33 mouse cellular contexts compared by ENCODE assay signal in the genomic region with DNA sequence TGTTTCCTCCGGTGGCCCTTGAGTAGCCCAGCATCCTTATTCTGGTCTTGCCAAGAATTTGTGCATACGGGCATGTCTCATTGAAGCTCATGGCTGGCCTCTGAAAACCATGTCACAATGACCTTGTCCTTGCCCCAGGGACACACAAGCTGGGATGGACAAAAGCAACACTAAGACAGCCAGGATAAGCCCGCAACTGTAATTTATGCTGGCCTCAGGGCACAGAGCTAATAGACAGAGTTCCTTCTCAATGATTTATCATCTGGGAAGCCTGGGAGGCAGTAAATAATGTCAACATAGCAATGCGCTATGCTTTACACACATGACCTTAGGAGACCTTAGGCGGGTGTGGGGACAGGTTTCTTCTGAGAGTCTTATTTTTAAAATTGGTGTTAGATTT. TPM values are rescaled to one million over a fixed set of nuclear protein-coding genes. Genes with fewer than 3 reads are reported as not detected.
A peak's percentile ranks its signal among the peaks of the same experiment; 100 is the strongest.
DNase-seq lines count a peak whose midpoint lies in the region; ATAC-seq lines count a peak whose summit lies in the region.
"Had no signal": no experiment of that assay in that cellular context is flagged by ENCODE, and none has a peak within 500 bp of the region (broad histone marks: within the 10 kb centered on the region; RNA-seq: fewer than 3 reads in every experiment).

No protein-coding gene starts in this region.

- no peaks in the 10 kb centered on the region for H3K27me3 ChIP-seq in midbrain, embryonic 12.5 days
- no peaks in the 10 kb centered on the region for H3K27me3 ChIP-seq in midbrain, embryonic 16.5 days (ENCODE audit: control insufficient read depth, insufficient read depth, low read depth, low read length)
- H3K27me3 ChIP-seq: Patski had no signal

- H3K9ac ChIP-seq in midbrain, embryonic 12.5 days (replicated peaks), result no peak overlapping the region
- H3K9ac ChIP-seq in midbrain, embryonic 16.5 days (ENCODE audit: low read depth, low read length), result no peak overlapping the region

- H3K4me3 ChIP-seq in midbrain, embryonic 12.5 days, result no peak overlapping the region
- H3K4me3 ChIP-seq in midbrain, embryonic 16.5 days (ENCODE audit: low read depth, low read length), result no peak overlapping the region
- H3K4me3 ChIP-seq: heart, embryonic 10.5 days had no signal

- H3K4me2 ChIP-seq in midbrain, embryonic 12.5 days (replicated peaks), result no peak overlapping the region
- no peak overlapping the region for H3K4me2 ChIP-seq in midbrain, embryonic 16.5 days (ENCODE audit: low read length)

- 81% methylated on average over 5 of the region's 5 CpGs for WGBS in midbrain, embryonic 12.5 days
- 74% methylated on average over 5 of the region's 5 CpGs for WGBS in midbrain, embryonic 16.5 days

- H3K4me1 ChIP-seq in midbrain, embryonic 12.5 days, result no peaks in the 10 kb centered on the region
- H3K4me1 ChIP-seq in midbrain, embryonic 16.5 days (ENCODE audit: control insufficient read depth, insufficient read depth, low read length), result no peaks in the 10 kb centered on the region

- peak overlapping the region; percentile 20; the same call in 1 of the 2 replicates for H3K27ac ChIP-seq in midbrain, embryonic 12.5 days (replicated peaks)
- no peak overlapping the region for H3K27ac ChIP-seq in midbrain, embryonic 16.5 days (ENCODE audit: low read length)
- H3K27ac ChIP-seq: heart, embryonic 10.5 days; kidney, postnatal 0 days had no signal

- peaks cover 38% of the 10 kb centered on the region for H3K36me3 ChIP-seq in midbrain, embryonic 12.5 days
- peaks cover 26% of the 10 kb centered on the region for H3K36me3 ChIP-seq in midbrain, embryonic 16.5 days (ENCODE audit: control insufficient read depth, insufficient read depth, low read length)

- peak; percentile 35 for DNase-seq in embryo, embryonic 11 days
- no peak for DNase-seq in embryo, embryonic 10 days (ENCODE audit: low spot score)
- peak; percentile 64 for DNase-seq in adrenal gland, postnatal 10 days
- DNase-seq in fat pad, adult 2 months (ENCODE audit: extremely low read depth, low read depth, low spot score), result peak; percentile 86
- no peak for DNase-seq in frontal cortex, adult 2 months (ENCODE audit: extremely low spot score in 1 of 2, low spot score in 1 of 2)
- no peak for DNase-seq in layer of hippocampus, adult 18-20 months (ENCODE audit: low spot score in 2 of 2)
- DNase-seq: cerebellum, adult 2 months; cerebellum, postnatal 25 days; heart, postnatal 4 days; layer of hippocampus, postnatal 36 days; lung, postnatal 4 days; thymus, adult 18-20 months; thymus, postnatal 4 days had no signal

- no peak for ATAC-seq in midbrain, embryonic 12.5 days (ENCODE audit: low FRiP score, low read depth)
- no peak for ATAC-seq in midbrain, embryonic 16.5 days
- ATAC-seq: intestine, postnatal 0 days; Patski had no signal

- H3K9me3 ChIP-seq in midbrain, embryonic 12.5 days, result no peaks in the 10 kb centered on the region
- H3K9me3 ChIP-seq in midbrain, embryonic 16.5 days (replicated peaks; ENCODE audit: control insufficient read depth, low read length, poor library complexity, severe bottlenecking), result no peaks in the 10 kb centered on the region

RNA-seq across cellular contexts. Expression of a gene that starts 28.7 kb away (rescaled TPM):
- polyA plus RNA-seq in midbrain, embryonic 12.5 days (2016; fragmentation: Nextera tagmentation; extraction: Ambion mirVana), result 3.7 and 5.1 TPM in 2 replicates
- 6.8 and 7.5 TPM in 2 replicates for polyA plus RNA-seq in midbrain, embryonic 16.5 days (2015; fragmentation: Nextera tagmentation; extraction: Ambion mirVana)
- 10 to 100 TPM; 14.1 to 15.7 TPM for total RNA-seq in adrenal gland, postnatal 10 days (2021)
- polyA plus RNA-seq in frontal cortex, adult 2 months (2012; rRNA removed), result 7.7 and 9.3 TPM in 2 replicates
- total RNA-seq in layer of hippocampus, adult 18-20 months (2021), result 1 to 10 TPM; 4.4 to 7.0 TPM

RNA-seq across cellular contexts. Expression of a gene that starts 36.7 kb away (rescaled TPM):
- polyA plus RNA-seq in midbrain, embryonic 12.5 days (2016; fragmentation: Nextera tagmentation; extraction: Ambion mirVana), result not detected in 2 replicates
- 2.5 and 4.6 TPM in 2 replicates for polyA plus RNA-seq in midbrain, embryonic 16.5 days (2015; fragmentation: Nextera tagmentation; extraction: Ambion mirVana)
- total RNA-seq in adrenal gland, postnatal 10 days (2021), result not detected
- 0.50 and 0.62 TPM in 2 replicates for polyA plus RNA-seq in frontal cortex, adult 2 months (2012; rRNA removed)
- not detected for total RNA-seq in layer of hippocampus, adult 18-20 months (2021)
- total RNA-seq: ES-E14; gastrocnemius, adult 18-20 months; granulocyte monocyte progenitor cell, adult 5-6 weeks; heart, postnatal 4 days; layer of hippocampus, postnatal 36 days; liver, adult 2 months; megakaryocyte-erythroid progenitor cell, adult 5-6 weeks; monocyte, adult 5-6 weeks had no signal
- polyA plus RNA-seq: cerebellum, adult 2 months; embryonic facial prominence, embryonic 11.5 days; forebrain, embryonic 11.5 days; heart, embryonic 10.5 days; heart, embryonic 16.5 days; intestine, postnatal 0 days; kidney, postnatal 0 days; limb, embryonic 11.5 days; liver, adult 2 months; liver, embryonic 16.5 days; lung, embryonic 16.5 days; Patski; small intestine, adult 2 months; stomach, embryonic 16.5 days had no signal

RNA-seq across cellular contexts. Expression of a gene that starts 39.7 kb away (rescaled TPM):
- 6.1 and 6.9 TPM in 2 replicates for polyA plus RNA-seq in midbrain, embryonic 12.5 days (2016; fragmentation: Nextera tagmentation; extraction: Ambion mirVana)
- 11.4 and 12.3 TPM in 2 replicates for polyA plus RNA-seq in midbrain, embryonic 16.5 days (2015; fragmentation: Nextera tagmentation; extraction: Ambion mirVana)
- total RNA-seq in adrenal gland, postnatal 10 days (2021), result under 1 TPM; 0.12 to 0.15 TPM
- 15.8 and 19.2 TPM in 2 replicates for polyA plus RNA-seq in frontal cortex, adult 2 months (2012; rRNA removed)
- 1 to 10 TPM; 2.0 to 2.1 TPM for total RNA-seq in layer of hippocampus, adult 18-20 months (2021)
- total RNA-seq: gastrocnemius, adult 18-20 months; granulocyte monocyte progenitor cell, adult 5-6 weeks; heart, postnatal 4 days; liver, adult 2 months; megakaryocyte-erythroid progenitor cell, adult 5-6 weeks; monocyte, adult 5-6 weeks had no signal
- polyA plus RNA-seq: heart, embryonic 10.5 days; heart, embryonic 16.5 days; kidney, postnatal 0 days; limb, embryonic 11.5 days; liver, adult 2 months; liver, embryonic 16.5 days; lung, embryonic 16.5 days had no signal

RNA-seq across cellular contexts. Expression of a gene that starts 51.1 kb away (rescaled TPM):
- polyA plus RNA-seq in midbrain, embryonic 12.5 days (2016; fragmentation: Nextera tagmentation; extraction: Ambion mirVana), result 18.8 and 19.4 TPM in 2 replicates
- 17.5 and 22.9 TPM in 2 replicates for polyA plus RNA-seq in midbrain, embryonic 16.5 days (2015; fragmentation: Nextera tagmentation; extraction: Ambion mirVana)
- total RNA-seq in adrenal gland, postnatal 10 days (2021), result 10 to 100 TPM; 60.7 to 72.7 TPM
- polyA plus RNA-seq in frontal cortex, adult 2 months (2012; rRNA removed), result 28.7 and 29.6 TPM in 2 replicates
- total RNA-seq in layer of hippocampus, adult 18-20 months (2021), result 10 to 100 TPM; 12.1 to 16.2 TPM

RNA-seq across cellular contexts. Expression of a gene that starts 59.7 kb away (rescaled TPM):
- polyA plus RNA-seq in midbrain, embryonic 12.5 days (2016; fragmentation: Nextera tagmentation; extraction: Ambion mirVana), result 1.5 and 1.8 TPM in 2 replicates
- 2.1 and 3.2 TPM in 2 replicates for polyA plus RNA-seq in midbrain, embryonic 16.5 days (2015; fragmentation: Nextera tagmentation; extraction: Ambion mirVana)
- total RNA-seq in adrenal gland, postnatal 10 days (2021), result 10 to 100 TPM; 37.1 to 52.7 TPM
- polyA plus RNA-seq in frontal cortex, adult 2 months (2012; rRNA removed), result 3.4 and 3.7 TPM in 2 replicates
- total RNA-seq in layer of hippocampus, adult 18-20 months (2021), result 1 to 10 TPM; 1.1 to 1.8 TPM

Comparison
In these comparisons a context has a peak if more than half of its experiments do, and no peak if none do; other contexts are left out.
1. DNase-seq: peak in embryo, embryonic 11 days (single experiment), adrenal gland, postnatal 10 days (single experiment) and fat pad, adult 2 months (single experiment); none in embryo, embryonic 10 days (single experiment), frontal cortex, adult 2 months (0 of 2) and layer of hippocampus, adult 18-20 months (0 of 2).